Mouse (Mus musculus): ENCODE measurements around the gene Pax8. TPM values are rescaled to one million over a fixed set of nuclear protein-coding genes. Genes with fewer than 3 reads are reported as not detected.
A peak's percentile ranks its signal among the peaks of the same experiment; 100 is the strongest.

Pax8 gene
- total and polyA plus RNA-seq, 3 experiments = not detected

DNA sequence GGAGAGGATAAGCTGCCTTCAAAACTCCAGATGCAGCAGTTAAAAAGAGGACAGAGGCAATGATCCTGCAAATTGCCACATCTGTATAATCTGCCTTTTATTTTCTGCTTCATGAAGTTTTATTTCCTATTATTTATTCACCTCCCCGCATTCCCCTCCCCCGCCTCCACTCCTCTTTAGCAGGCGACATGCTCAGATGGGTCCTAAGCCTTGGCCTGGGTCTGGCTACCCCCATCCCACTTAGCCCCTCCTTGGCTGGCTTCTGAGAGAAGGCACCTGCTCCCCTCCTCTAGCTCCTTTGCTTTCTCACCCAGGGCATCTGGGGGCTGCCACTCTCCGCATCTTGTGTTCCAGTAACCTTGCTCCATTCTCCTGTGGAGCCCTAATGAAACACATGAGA is 61.7 kb downstream of the Pax8 start:
- no peak for DNase-seq

GRCm38 (mm10) chr2:24413172-24413571 is 62.2 kb downstream of the Pax8 start:
- DNase-seq = no peak

- DNase-seq = peak; percentile 66
These were observed 66.2 kb downstream of the Pax8 start for GRCm38 (mm10) chr2:24409166-24409565.

DNA sequence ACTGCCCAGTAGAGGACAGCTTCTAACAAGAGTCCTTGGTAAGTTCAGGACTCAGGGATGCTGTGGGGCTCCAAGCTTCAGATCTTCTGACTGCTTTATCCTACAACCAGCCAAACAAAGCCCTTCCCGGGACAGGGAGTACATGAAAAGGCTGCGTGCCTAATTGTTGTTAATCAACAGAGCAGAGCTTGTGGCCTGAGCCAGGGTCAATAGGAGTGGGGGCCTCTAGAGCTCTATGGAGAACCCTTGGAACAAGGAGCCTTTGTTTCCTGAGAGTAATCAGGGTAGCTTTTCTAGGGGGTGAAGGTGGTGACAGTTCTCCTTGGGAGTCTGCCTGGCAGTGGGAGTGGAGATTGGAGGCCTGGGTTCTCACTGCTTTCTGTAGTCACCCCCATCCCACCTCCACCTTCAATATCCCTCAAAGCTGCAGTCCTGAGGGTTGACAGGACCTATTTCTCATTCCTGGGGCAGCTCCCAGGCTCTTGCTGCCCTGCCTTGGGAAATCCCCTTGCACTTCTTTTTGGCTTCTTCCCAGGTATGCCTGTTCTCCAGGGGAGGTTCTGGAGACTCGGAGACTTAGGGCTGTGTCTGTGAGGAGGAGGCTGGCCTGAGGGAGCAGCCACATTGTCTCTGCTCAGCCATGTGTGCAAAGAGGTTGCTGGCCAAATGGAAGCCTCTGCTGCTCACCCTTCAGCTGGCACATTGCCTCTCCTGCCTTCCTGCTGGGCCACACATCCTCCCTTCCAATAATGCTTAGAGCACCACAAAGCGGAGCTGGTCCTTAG is 67.5 kb downstream of the Pax8 start:
- DNase-seq = no peak

GRCm38 (mm10) chr2:24405345-24406012 is 69.9 kb downstream of the Pax8 start:
- DNase-seq = peak; percentile 79

DNA sequence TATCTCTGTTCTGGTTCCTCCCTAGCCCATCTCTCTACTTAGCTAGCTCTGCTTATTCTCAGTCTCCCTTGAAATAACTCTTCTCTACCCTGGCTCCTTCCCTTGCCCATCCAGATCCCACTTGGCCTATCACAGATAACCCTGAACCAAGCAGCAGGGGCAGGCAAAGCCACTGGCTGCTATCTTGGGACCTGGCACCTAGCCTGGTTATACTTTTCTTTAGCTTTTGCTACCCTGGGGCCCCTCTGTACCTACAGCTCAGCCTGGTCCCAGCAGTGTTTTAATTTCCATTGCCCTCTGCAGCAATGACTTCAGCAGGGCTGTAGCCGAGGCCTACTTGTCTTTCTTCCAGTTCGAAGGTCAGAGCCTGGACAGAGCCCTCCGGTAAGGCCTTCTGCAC is 74.7 kb downstream of the Pax8 start:
- DNase-seq = no peak

DNA sequence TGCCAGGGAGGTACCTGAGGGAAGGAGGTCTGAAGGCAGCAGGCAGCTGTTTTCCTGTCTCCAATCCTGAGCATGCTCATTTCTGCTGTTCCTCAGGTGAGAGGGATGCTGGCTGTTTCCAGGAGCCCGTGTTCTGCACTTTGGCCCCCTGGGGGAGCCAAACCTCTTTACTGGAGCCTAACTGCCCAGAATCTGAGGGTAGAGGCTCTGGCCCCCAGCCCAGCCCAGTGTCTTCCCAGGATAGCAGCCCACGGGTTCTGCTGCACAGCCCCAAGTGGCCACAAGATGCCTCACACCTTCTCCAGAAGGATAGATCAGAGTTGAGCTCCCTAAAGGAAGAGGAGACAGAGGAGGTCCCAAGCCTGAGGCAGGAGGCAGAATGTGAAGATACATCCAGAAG is 78.3 kb downstream of the Pax8 start:
- no peak for DNase-seq

- DNase-seq = no peak
These were observed 82.1 kb downstream of the Pax8 start for GRCm38 (mm10) chr2:24393251-24393650.

DNA sequence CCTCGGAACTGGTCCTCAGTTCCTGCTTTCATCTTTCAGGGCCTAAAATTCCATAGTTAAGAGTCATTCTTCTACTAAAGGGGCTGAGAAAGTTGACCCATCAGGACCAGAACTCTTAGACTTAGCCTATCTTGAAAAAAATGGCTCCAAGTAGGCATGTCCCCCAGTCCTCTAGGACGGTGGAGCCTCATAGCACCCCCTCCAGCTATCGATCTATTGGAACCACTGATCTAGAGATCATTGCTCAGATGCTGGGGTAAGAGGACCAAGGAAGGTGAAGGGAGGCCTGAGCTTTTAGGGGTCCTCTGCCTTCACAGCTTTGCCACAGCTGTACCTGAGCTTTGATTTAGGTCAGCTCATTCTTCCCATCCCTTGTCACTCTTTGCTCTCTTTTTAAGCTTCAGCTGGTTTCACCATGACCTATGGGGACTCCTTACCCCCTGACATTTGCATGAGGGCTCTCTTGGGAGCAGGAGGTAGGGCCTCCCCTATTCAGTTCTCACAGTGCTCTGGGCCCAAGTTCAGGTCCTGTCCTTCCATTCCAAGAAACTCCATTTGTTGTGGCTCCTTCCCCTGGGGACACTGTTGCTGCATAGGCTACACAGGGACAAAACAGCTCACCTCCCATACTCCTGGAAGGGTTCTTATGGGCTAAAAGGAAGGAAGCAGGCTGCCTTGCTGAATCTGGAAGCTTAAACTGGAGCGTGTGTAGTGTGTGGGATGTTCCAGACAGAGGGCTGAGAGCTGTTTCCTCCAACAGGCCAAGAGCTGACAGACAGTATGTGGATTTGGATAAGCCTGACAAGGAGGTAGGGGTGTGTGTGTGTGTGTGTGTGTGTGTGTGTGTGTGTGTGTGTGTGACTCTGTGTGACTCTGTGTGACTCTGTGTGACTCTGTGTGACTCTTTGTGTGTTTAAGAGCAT is 87.8 kb downstream of the Pax8 start:
- DNase-seq = no peak

DNA sequence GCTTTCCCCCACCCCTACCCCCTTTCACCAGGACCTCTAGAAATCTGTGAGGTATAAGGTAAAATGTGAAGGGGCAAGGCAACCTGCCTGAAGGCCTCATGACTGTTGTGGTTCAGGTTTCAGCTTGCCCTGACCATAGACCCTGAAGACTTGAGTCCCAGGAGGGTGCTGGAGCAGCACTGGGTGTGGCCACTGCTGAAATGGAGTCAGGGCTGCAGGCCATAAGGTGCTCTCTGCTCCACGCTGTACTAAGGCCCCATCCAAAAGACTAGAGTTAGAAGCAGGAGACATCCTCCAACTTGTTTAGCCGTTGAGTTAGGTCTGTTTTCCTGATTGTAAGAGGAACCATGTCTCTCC is 88.5 kb downstream of the Pax8 start:
- DNase-seq = no peak

- DNase-seq = no peak
These were observed 89.0 kb downstream of the Pax8 start for GRCm38 (mm10) chr2:24386158-24386963.

GRCm38 (mm10) chr2:24385111-24385961 is 90.1 kb downstream of the Pax8 start:
- no peak for DNase-seq

GRCm38 (mm10) chr2:24384393-24384792 is 91.0 kb downstream of the Pax8 start:
- no peak for DNase-seq

DNA sequence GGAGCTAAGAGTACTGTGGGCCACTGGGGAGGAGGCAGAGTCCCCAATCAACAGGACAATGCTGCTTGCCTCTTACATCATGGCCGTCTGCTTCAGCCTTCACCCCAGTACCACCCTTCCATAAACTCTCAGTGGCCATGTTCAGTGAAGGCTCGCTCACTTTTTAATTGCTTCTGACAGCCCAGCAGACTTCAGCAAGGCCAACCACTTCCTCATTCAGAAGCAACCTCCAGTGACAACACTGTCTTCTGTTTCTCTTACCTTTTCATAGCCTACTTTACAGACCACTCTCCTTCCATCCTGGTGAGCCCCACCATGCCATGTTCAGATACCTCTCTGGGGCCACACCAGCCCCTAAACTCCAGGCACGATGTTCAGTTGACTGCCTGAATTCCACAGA is 91.8 kb downstream of the Pax8 start:
- no peak for DNase-seq

DNA sequence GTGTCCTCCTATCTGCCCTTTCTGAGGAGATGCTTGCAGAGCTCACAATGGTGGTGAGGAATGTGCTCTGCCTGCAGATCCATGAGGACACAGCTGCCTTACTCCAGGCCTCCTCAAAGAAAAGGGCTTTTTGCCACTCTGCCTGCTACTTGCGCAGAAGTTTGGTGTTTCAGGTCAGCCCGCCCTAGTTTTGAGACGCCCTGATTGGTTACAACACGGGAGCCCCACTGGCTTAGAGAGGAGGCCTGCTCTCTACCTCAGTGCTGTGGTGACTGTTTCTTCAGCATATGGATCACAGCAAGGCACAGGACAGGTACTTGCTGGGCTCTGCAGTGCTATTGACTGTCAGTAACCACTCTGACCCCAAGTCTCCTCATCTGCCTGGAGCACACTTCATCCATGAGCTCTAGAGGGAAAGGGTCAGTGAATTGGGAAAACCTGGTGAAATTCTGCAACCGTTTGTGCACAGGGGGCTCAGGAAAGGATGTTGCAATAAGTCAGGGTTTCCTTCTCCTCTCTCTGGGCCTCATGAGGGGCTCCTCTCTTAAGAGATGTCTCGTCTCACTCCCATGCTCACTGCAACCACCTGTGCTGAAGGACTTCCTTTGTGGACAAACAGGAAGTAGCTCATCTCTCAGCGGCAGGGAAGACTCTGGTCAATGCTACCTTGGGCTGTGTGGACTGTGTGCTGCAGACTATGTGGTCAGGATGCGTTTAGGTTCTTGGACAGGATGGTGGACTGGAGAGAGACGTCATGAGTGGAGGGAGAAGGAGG is 92.8 kb downstream of the Pax8 start:
- DNase-seq = no peak

GRCm38 (mm10) chr2:24378747-24379450 is 96.5 kb downstream of the Pax8 start:
- no peak for DNase-seq

All from adrenal gland, adult 2 months (tissue).